Mouse (Mus musculus) inflammation-experienced regulatory T-cells, adult 6 months (primary cell): ENCODE measurements at regions not wholly inside any gene's neighbourhood (a gene's known extent, or its start where the extent isn't known, plus 50 kb on each side); places are given as distances from the start of the nearest gene placed in this dataset.

Source experiments
- ATAC-seq: one replicate; pipeline ENCODE4 v1.8.0; 2017

DNA sequence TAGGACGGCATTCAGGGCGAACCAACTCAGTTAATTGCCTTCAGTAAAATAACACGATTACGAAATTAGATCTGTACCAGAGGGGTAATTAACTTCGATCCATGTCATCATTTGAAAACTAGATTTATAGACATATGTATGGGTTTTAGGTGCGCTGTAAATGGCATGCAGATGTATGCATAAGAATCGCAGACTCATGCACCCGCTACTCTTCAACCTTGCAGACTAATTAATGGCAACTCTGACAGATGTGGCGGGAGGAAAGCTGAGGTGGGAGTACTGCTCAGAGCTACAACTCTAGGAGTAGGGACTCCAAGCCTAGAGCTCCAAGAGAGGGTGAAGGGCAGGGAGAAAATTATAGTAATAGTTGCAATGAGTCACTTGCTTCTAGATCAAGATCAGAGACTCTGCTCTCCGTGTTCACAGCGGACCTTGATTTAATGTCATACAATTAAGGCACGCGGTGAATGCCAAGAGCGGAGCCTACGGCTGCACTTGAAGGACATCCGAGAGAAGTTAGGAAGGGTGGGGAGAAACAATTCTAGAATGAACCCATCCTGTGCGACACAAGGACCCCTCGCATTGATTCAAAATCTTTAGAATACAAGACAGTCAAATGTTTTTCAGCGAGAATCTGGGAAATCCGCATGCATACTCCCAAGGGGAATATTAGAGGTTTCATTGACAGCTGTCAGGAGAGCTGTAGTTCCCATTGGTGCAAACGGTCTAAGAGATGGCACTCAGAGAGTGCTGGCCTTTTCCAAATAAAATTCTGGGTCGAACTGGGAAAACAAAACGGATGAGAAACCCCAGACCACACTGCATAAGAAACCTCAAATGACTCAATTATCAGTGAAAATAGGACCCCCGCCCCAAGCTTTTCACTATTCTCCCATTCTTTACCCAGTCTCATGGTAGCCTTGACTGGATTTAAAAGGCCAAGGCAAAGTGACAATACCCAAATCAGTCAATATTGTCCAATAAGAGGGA, 152.6 kb upstream of the Cypt12 start:
- no peak for ATAC-seq

DNA sequence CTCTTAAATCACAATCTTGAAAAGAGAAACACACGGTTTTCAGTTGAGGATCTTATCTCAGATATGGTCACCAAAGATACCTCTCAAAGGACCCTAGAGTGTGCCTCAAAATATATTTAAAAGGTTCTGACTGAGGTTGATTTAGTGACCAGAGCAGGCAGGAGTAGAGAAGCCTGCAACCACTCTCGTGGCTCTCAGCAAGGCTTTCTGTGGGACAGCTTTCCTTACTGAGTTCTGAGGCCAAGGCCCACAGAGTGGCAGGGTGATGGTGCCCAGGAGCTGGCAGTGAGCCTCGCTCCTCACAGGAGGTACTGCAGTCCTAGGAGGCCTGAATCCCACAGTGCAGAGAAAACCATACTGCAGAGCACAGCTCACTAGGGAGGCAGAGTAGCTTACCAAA, 151.4 kb upstream of the Cypt12 start:
- no peak for ATAC-seq

DNA sequence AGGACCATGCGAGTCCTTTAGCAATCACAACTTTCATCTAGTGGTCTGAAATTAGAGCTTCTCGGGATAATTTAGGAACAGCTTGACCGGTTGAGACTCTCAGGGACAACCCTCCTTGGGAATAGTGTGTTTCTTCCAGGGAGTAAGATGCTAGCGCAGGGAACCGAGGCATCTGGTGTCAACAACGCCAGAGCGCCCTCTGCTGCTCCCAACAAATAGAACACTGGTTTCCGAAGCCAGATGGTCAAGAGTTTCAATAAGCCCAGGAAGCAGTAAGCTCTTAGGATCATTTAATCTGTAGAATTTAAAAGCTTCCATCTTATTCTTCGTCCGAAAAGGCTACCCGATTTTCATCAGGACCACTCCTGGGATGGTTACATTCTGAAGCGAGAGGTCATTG, 149.8 kb upstream of the Cypt12 start:
- no peak for ATAC-seq

DNA sequence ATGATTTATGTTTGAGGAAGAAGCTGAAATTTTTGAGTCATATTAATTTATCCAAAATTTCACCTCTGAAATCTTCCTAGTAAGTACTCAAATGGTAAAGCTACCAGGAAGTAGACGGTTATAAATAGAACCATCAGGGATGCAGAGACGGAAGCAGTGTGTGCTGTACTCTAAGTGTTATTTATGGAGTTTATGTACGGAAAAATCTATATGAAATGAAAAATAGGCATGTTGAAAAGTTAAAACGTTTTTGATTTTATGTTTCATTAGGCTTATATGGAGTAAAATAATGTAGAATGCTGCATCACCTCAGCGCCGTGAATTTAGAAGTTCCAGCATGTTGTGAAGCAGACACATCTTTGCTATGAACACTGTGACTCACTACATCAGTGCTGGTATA, 149.1 kb upstream of the Cypt12 start:
- ATAC-seq: no peak

DNA sequence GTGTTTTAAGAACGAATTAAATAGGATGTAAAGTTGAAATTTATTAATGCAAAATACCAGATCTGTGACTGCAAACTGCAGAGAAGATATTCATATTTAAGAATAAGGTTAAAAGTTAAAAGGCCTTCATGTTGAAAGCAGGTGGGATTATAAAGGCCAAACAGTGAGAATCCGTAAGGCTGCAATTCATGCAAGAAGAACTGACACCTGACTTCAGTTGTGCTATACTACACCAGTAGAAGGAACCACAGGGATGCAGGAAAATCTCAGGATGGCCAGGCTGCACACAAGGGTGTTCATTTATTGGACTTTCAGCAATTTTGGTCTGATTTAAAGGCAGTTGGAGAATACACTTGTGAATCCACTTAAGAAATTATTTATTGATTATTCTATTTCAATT, 147.4 kb upstream of the Cypt12 start:
- ATAC-seq: no peak

DNA sequence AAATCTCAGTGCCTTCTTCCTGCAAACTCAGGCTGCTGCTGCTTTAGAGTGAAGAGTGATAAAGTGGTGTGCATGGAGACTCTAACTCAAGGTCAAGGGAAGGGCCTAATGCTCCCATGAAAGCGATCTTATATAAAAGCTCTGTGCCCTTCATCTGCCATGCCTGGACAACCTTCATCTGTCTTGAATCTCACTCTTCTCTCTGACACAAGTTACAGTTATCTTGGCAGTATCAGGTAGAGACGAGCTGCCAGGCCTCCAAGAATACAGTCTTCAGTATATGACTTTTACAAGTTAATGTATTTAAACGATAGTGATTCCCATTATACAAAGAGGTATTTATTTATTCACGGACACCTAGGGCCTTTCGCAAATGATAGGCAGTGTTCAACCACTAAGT, 146.7 kb upstream of the Cypt12 start:
- no peak for ATAC-seq

DNA sequence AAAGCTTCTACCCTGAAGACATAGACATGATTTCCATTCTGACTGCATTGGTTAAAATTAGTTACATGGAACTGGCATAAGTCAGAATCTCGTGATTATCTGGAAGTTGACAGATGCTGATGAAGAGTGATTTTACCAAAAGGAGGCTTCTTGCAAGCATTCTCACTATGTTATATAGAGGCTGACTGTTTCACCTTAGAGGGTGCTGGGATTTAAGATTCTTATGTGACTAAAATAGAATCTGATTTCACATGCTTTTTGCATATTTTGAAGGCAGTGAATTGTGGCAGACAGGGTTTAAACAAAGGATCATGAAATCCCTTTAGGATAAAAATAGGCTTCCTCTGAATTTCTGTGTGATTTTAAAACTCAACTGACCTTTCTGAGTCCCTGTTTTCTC, 143.0 kb upstream of the Cypt12 start:
- ATAC-seq: no peak

DNA sequence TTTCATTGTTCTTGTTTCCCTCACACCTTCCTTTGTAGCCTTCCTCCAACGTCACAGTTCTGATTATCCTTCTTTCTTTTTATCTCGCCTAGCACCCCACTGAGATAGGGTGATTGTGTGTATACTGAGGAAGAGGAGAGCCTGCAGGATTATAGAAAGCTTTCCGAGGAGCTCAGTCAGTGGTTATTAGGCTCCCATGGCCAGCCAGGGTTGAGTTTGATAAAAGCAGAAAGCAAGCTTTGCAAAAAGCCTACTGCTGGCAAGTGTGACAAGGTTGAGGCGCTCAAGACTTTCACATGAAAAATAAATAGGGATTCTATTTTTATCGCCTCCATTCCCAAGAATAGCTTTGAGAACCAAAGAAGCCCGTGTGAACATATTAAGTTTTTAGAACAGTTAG, 136.9 kb upstream of the Cypt12 start:
- ATAC-seq: no peak

DNA sequence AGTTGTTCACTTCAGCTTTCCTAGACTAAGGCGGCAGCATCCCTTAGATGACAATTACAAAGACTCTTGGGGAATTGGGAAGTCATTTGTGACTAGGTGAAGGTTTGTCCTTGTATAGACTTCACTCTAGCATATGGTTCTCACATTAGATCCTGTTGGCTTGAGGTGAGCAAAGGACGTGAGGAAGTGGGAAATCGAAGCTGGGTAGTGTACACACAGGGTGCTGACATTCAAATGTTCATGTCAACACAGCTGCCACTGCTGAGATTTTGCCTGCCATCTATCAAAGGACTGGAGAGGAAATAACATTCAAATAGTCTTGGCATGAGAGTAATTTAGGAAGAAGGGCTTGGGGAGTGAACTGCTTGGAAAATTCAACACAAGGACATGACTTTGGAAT, 124.0 kb upstream of the Cypt12 start:
- no peak for ATAC-seq

DNA sequence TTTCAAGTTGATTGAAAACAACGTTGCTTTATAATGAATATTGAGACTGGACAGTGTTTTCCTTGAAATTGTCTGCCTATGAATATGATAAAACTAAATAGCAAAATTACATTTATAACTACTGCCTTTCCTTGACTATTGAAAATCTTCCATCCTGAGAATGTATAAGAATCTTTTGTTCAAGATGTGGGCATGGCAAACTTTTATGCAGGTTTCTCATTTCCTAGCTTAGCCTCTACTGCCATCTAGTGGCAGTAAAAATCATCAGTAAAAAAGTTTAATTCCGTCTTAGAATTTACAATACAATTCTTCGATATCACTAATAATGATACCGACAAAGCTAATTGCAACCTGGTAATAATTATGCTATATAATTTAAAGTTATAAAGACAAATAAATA, 123.5 kb upstream of the Cypt12 start:
- ATAC-seq: no peak

DNA sequence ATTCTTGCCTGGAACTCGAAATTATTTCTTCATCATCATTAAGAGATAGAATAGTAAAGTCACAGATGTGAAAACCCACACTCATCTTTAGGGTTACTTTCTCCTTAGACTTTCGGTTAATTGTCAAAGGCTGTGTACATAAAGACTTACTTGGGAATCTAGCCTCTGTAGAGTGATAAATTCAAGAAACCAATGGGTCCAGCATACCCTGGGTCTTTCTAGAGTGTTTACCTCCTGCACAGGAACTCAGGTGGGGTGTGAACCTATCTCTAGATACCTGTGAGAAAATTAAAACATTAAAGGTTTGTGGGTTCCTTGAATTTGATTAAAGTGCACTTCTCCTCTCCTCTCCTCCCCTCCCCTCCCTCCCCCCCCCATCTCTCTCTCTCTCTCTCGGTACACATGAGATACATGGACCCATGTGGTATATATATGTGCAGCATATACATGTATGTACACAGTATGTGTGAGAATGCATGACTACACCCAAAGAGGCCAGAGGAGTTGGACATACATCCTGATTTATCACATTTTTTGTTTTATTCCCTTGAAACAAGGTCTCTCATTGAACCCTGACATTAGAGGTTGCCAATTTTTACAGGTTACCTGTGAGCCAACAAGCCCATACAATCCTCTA, 122.8 kb upstream of the Cypt12 start:
- ATAC-seq: no peak

DNA sequence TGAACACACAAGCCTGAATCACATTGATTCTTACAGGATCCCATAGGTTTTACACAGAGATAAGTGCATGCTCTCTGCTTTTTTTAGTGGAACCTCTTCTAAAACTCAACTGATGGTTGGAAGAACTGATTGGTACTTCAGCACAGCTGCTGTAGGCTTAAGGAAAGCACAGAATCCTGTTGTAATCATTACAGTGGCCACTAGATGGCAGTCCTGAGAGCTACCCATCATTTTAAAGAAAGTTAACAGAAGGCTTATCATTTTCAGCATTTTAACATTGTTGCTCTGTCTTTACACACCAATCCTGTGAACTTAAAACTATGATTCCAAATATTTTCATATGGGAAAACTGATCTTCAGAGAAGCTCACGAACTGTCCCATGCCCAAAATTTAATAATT, 113.5 kb upstream of the Cypt12 start:
- ATAC-seq: no peak

DNA sequence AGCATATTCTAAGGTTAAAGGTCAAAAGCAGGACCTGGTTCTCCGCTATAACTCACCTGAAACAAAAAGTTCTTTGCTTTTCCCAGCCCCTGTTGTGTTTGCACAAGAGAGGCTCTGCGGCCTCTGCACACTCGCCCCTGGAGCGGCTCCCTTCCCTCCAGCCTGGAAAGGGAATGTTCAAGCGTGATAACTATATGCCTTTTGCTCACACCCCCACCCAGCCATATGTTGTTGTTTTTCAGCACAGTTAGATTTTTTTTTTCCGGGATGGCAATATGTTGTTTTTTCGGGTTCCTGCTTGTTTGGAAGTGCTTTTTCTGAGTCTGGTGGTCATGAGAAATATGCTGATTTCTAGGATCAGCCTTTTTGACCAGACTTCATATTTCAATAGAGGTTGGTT, 100.6 kb upstream of the Cypt12 start:
- no peak for ATAC-seq

DNA sequence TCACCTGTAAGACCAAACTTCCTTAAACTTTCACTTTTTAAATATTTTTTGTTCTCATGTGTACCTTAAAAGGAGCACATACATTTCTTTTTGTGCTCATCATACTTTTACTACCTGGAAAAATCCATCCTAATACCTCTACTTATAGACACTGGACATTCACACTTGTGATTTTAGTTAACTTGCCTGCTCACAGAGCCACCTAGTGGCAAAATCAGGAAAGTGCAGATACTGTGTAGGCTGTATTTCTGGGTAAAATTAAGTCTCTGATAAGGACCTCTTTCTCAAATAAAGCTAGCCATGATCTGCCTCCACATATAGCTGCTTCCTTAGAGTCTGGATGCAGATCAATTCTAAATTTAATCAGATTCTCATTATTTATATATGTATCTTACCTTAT, 100.0 kb upstream of the Cypt12 start:
- peak; percentile 41 for ATAC-seq

DNA sequence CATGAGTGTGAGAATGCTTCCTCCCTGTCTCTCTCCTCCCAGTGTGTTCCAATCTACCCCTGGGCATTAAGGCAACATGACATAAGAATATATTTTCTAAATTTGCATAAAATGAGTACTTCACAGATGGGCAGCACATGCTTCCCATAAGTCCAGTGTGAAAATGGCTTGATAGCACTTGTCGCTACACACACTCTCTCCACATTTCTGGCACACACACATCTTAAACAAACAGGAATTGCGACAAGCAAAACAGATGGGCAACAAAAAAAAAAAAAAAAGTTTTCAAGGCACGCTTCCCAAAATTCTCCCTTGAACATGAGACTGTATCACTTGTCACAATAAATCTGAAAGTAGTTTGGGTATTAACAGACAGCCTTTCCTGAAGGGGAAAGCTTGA, 85.8 kb upstream of the Cypt12 start:
- ATAC-seq: no peak

DNA sequence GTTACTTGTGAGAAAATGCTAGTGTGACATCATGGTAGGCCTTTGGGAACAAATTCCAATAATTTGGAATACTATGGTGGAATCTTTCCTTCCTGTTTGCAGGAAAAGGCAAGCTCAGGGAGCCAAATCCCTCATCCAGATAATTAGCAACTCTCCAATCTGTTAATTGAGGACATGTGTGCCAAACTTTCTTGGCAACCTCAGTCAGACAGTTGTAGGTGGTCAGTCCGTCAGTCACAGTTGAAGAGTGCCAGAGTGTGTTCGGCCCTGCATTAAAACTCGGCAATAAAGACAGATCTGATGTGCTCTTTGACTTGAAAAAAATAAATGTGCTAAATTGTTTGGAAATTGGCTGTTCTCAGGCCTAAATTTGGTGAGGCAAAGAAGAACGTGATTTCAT, 83.1 kb upstream of the Cypt12 start:
- no peak for ATAC-seq

DNA sequence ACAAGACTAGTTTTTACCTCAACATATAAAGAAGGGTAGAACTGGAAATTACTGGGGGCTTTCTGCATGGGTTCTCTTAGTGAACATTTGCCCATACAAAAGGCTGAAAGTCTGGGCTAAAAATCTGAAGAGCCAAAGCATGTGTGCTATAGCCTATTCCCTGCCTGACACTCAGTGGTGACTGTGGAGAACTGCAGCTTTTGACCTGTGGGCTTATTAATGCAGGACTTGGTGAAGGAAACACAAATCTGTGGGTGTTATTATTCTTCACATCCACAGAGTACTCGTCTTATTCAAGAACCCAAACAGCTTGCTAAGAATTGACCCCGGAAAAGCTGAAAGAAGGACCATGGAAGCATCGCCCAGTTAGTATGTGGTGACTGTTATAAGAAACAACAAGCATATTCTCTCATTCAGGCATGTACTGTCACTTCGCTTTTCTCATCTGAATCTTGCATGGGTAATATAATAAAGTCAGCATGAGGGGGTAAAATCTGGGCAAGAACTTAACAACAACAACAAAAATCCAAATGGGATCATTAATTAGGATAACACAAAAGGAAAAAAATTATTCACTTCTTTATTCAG, 77.2 kb upstream of the Cypt12 start:
- ATAC-seq: no peak

DNA sequence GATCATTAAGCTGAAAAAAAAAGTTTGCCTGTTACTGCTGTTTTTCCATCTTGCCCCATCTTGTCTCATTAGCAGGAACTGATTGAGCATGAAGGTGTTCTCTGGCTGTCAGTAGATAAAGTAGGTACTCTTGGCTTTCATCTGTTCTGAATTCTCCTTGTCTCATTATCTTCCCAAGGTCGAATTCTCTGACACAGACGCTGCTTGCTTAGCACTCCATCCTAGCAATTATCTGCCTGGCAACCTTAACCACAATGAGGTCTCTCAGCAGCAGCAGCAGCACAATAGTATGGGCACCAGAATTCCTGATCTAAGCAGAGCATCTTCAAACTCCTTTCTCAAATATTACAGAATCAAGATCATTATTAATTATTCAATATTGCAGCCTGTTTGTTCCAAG, 52.3 kb upstream of the Cypt12 start:
- ATAC-seq: no peak

DNA sequence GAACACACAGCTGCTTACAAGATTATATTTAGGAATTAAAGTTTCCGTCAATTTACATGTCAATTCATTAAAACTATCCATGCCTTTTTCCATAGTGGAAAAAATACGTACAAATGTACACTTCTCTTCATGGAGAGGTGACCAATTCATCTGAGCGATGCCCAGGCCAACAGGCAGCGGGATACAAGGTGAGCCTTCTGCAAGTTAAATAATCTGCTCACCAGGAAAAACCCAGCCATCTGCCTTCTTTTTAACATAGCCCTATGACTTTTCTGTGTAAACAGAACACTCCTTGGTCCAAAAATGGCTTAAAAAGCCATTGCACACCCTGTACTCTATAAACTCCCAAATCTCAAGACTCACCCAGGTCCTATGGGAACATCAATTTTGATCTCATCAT, 51.5 kb upstream of the Cypt12 start:
- no peak for ATAC-seq
